Mouse (Mus musculus) frontal cortex, postnatal 10 days (tissue): ENCODE data around the gene Zfyve16.

Experiments used
- DNase-seq, 2 experiments: peaks; one replicate each; pipeline ENCODE4 v3.0.0; 2022; ENCODE audit warnings: low spot score in 2 of 2, mixed read lengths in 1 of 2

Gene Zfyve16

DNA sequence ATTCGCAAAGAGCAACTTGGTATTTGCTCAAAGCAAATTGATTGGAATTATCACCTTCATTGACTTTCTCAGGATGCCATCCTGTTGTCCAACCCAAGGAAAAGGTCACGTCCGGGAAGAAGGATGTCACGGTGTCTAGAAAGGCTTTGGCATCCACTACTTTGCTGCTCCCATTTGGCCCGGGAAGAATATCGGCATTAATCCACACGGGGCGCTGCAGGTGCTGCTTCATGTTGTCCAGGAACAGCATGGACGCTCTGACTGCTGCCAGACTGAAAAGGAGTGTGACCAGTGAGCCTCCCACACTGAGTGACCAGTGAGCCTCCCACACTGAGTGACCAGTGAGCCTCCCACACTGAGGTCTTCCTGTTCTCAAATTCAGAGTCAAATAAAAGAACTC is 62.8 kb downstream of the Zfyve16 start:
- no peak for DNase-seq

- no peak for DNase-seq
These were observed 66.0 kb downstream of the Zfyve16 start for GRCm38 (mm10) chr13:92464698-92465097.

- no peak for DNase-seq
These were observed 83.8 kb downstream of the Zfyve16 start for GRCm38 (mm10) chr13:92446872-92447271.

GRCm38 (mm10) chr13:92440286-92440685 is 90.4 kb downstream of the Zfyve16 start:
- DNase-seq: no peak

- no peak for DNase-seq
These were observed 92.0 kb downstream of the Zfyve16 start for GRCm38 (mm10) chr13:92438656-92439055.
